Mouse (Mus musculus) lung, adult 2 months (tissue): ENCODE results near the gene Fam71f2.

ENCODE experiments used
- CTCF ChIP-seq: fragments of 200-500 bp; IDR thresholded peaks from 2 replicates; pipeline ENCODE4 v1.5.1; 2011; ENCODE audit warnings: mild to moderate bottlenecking, low read length, control low read depth; ENCODE audit not compliant: insufficient read depth
- POLR2A ChIP-seq: fragments of 200-500 bp; IDR thresholded peaks from 2 replicates; pipeline ENCODE4 v1.6.1; 2011; ENCODE audit warnings: low read depth, mild to moderate bottlenecking, control low read depth, low read length, borderline replicate concordance; ENCODE audit errors: extremely low read depth

DNA sequence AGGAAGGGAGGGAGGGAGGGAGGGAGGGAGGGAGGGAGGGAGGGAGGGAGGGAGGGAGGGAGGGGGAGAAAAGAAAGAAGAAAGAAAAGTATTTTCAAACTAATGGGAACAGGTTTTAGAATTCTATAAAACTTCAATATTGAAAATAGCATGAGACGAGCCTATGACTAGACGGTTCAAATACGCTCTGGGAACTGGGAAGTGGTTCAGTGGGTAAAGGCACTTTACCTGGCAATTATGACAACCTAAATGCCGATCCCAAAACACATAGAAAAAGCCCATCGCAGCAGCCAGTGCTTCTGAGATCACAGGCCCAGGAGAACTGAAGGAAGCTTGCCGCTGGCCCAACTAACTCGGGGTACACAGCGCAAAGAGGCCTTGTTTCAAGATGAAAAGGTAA is at the start of gene Fam71f2:
- TF ChIP-seq CTCF = no peak
- no peak for TF ChIP-seq POLR2A
